Mouse (Mus musculus): Measurements from ENCODE around the gene Sptbn2. TPM values are rescaled to one million over a fixed set of nuclear protein-coding genes. Genes with fewer than 3 reads are reported as not detected.

The Sptbn2 gene
- polyA plus RNA-seq, 1 experiment from 2014 or later = 2.6 TPM

DNA sequence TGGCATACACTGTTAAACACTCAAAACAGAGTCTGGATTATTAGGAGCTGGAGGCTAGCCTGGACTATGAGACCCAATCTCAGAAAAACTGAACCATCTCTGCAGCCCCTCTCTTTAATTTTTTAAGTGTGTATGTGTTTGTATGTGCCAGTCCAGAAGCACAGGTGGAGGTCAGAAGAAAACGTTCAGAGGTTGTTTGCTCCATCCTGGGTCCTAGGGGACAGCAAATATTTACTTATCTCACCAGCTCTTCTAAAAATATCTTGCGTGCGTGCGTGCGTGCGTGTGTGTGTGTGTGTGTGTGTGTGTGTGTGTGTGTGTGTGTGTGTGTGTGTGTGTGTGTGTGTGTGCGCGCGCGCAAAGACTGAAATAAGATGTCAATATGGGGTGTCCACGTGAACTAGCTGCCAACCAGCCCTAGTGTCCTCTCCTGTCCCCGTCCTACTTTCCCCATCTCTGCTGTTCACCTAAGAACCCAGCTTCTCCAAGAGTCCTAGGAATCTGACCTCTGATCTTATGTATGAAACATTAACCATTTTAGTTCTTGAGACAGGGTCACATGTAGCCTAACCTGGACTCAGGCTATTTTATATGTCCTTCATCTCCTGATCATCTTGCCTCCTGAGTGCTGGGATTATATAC lies 56.7 kb downstream of the Sptbn2 start:
- H3K36me3 ChIP-seq = peaks cover 96% of the 10 kb centered on the region
- H3K27me3 ChIP-seq = no peaks in the 10 kb centered on the region
- no peak overlapping the region for H3K27ac ChIP-seq
- WGBS = 92% methylated on average over 12 of the region's 12 CpGs
- no peaks in the 10 kb centered on the region for H3K4me1 ChIP-seq (replicated peaks)
- no peaks in the 10 kb centered on the region for H3K9me3 ChIP-seq
- H3K4me3 ChIP-seq (replicated peaks) = no peak overlapping the region
- no peak overlapping the region for H3K9ac ChIP-seq (replicated peaks)
- ATAC-seq (ENCODE audit: insufficient number of reproducible peaks, insufficient read depth, low FRiP score, low TSS enrichment, low read depth) = no peak
- no peak overlapping the region for H3K4me2 ChIP-seq

DNA sequence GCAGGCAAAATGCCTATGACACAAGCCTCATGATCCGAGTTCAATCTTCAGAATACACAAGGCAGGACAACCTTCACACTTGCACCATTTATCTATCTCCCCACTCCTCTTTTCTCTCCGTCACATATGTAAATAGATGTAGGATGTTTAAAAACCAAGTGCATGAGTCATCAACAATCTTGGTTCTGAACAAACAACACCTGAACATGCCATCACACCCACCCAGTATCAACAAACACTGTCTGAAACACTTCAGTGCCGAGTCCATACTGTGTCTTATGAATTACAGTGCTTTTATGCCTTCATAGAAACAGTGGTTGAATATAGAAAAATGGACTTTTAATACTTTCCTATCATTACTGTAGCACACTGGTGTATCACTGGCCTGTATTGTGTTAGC lies 61.8 kb downstream of the Sptbn2 start:
- Histone ChIP-seq H3K9ac (replicated peaks) (no peak overlapping the region), H3K4me1 (replicated peaks) (no peaks in the 10 kb centered on the region), H3K27me3 (no peaks in the 10 kb centered on the region), H3K4me2 (no peak overlapping the region), H3K9me3 (no peaks in the 10 kb centered on the region), H3K36me3 (peaks cover 96% of the 10 kb centered on the region), H3K4me3 (replicated peaks) (no peak overlapping the region), H3K27ac (no peak overlapping the region)
- no peak for ATAC-seq (ENCODE audit: insufficient number of reproducible peaks, insufficient read depth, low FRiP score, low TSS enrichment, low read depth)
- 94% methylated on average over 3 of the region's 3 CpGs for WGBS

- H3K9ac ChIP-seq (replicated peaks) = no peak overlapping the region
- peaks cover 93% of the 10 kb centered on the region for H3K36me3 ChIP-seq
- no peak overlapping the region for H3K27ac ChIP-seq
- no peak overlapping the region for H3K4me2 ChIP-seq
- WGBS = 95% methylated on average over 2 of the region's 2 CpGs
- no peaks in the 10 kb centered on the region for H3K27me3 ChIP-seq
- H3K4me1 ChIP-seq (replicated peaks) = peaks cover 10% of the 10 kb centered on the region; the same call in 1 of the 2 replicates
- H3K4me3 ChIP-seq (replicated peaks) = no peak overlapping the region
- no peak for ATAC-seq (ENCODE audit: insufficient number of reproducible peaks, insufficient read depth, low FRiP score, low TSS enrichment, low read depth)
- no peaks in the 10 kb centered on the region for H3K9me3 ChIP-seq
Measured at GRCm38 (mm10) chr19:4782891-4783290, 71.9 kb downstream of the Sptbn2 start.

DNA sequence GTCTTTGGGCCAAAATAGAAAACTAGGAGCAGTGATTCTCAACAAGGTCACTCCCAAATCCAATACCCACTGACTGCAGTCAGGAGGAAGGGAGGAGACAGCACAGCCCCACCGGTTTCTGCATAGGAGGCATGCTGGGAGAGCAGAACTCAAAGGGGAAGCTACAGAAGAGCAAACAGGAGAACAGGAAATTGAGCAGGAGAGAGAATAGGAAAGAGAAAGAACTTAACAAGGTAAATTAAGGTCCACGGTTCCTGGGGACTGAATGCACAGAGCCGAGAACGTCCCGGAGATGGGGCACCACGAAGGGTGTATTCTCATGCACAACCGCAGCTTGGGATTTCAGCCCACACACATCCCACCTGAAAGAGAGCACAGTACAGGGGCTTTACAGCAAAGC lies 74.2 kb downstream of the Sptbn2 start:
- Histone ChIP-seq H3K36me3 (peaks cover 95% of the 10 kb centered on the region), H3K4me3 (replicated peaks) (no peak overlapping the region), H3K27ac (no peak overlapping the region), H3K4me2 (no peak overlapping the region), H3K9ac (replicated peaks) (no peak overlapping the region), H3K4me1 (replicated peaks) (peaks cover 13% of the 10 kb centered on the region), H3K27me3 (no peaks in the 10 kb centered on the region), H3K9me3 (no peaks in the 10 kb centered on the region)
- no peak for ATAC-seq (ENCODE audit: insufficient number of reproducible peaks, insufficient read depth, low FRiP score, low TSS enrichment, low read depth)
- WGBS = 93% methylated on average over 7 of the region's 7 CpGs

- WGBS = 97% methylated on average over 2 of the region's 2 CpGs
- H3K4me1 ChIP-seq (replicated peaks) = peaks cover 24% of the 10 kb centered on the region
- ATAC-seq (ENCODE audit: insufficient number of reproducible peaks, insufficient read depth, low FRiP score, low TSS enrichment, low read depth) = no peak
- H3K4me3 ChIP-seq (replicated peaks) = no peak overlapping the region
- H3K27me3 ChIP-seq = no peaks in the 10 kb centered on the region
- no peak overlapping the region for H3K4me2 ChIP-seq
- peaks cover 96% of the 10 kb centered on the region for H3K36me3 ChIP-seq
- H3K9ac ChIP-seq (replicated peaks) = no peak overlapping the region
- H3K9me3 ChIP-seq = no peaks in the 10 kb centered on the region
- H3K27ac ChIP-seq = no peak overlapping the region
Measured at GRCm38 (mm10) chr19:4786313-4786712, 75.3 kb downstream of the Sptbn2 start.

DNA sequence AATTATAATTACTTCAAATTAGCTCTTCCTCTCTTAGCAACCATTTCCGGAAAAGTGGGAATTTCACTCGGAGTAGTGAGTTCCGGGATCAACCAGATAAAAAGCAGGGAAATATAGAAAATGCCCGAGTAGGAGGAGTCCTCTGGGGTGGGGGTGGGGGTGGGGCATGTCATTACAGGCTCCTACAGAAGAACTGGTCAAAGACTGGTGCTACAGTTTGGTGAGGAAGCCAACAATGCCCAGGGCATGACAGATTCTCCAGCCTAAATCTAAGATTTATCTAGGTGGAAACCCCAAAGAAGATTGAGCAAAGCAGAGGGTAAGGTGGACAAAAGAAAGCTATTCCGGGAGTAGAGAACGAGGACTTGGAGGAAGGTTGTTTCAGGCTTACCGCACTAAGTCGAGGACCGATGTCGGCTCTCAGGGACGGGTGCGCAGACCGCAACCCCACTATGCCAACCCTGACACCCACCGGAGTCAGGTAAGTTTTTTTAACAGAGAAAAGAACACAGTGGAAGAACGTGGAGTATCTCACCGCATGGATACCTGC lies 82.4 kb downstream of the Sptbn2 start:
- Histone ChIP-seq H3K4me3 (replicated peaks) (peak overlapping the region; percentile 71), H3K9me3 (no peaks in the 10 kb centered on the region), H3K9ac (replicated peaks) (peak overlapping the region; percentile 81), H3K27ac (peak overlapping the region; percentile 78; the same call in 1 of the 2 replicates), H3K4me1 (replicated peaks) (peaks cover 35% of the 10 kb centered on the region), H3K36me3 (peaks cover 56% of the 10 kb centered on the region), H3K27me3 (no peaks in the 10 kb centered on the region), H3K4me2 (peak overlapping the region; percentile 78)
- WGBS = 3% methylated on average over 16 of the region's 16 CpGs
- no peak for ATAC-seq (ENCODE audit: insufficient number of reproducible peaks, insufficient read depth, low FRiP score, low TSS enrichment, low read depth)

GRCm38 (mm10) chr19:4793831-4794422 lies 83.0 kb downstream of the Sptbn2 start, which contains the start of gene Rbm4:
Gene Rbm4 (minus strand): TSS chr19:4793901.
- peak; percentile 98 for ATAC-seq (ENCODE audit: insufficient number of reproducible peaks, insufficient read depth, low FRiP score, low TSS enrichment, low read depth)
- Histone ChIP-seq H3K4me3 (replicated peaks) (peak within 1 kb of the TSS; percentile 71), H3K27me3 (no peaks in the 10 kb centered on the region), H3K4me1 (replicated peaks) (peaks cover 35% of the 10 kb centered on the region), H3K9me3 (no peaks in the 10 kb centered on the region), H3K9ac (replicated peaks) (peak within 1 kb of the TSS; percentile 81), H3K36me3 (peaks cover 56% of the 10 kb centered on the region), H3K27ac (peak within 1 kb of the TSS; percentile 78; the same call in 1 of the 2 replicates), H3K4me2 (peak within 1 kb of the TSS; percentile 78)
- 0% methylated on average over 31 of the region's 31 CpGs for WGBS

- H3K36me3 ChIP-seq = peaks cover 57% of the 10 kb centered on the region
Measured at GRCm38 (mm10) chr19:4795929-4796328, 85.0 kb downstream of the Sptbn2 start.

GRCm38 (mm10) chr19:4797846-4798245 lies 86.9 kb downstream of the Sptbn2 start:
- H3K4me1 ChIP-seq (replicated peaks) = peaks cover 12% of the 10 kb centered on the region
- H3K4me3 ChIP-seq (replicated peaks) = no peak overlapping the region
- peaks cover 63% of the 10 kb centered on the region for H3K36me3 ChIP-seq
- no peak for ATAC-seq (ENCODE audit: insufficient number of reproducible peaks, insufficient read depth, low FRiP score, low TSS enrichment, low read depth)
- no peak overlapping the region for H3K4me2 ChIP-seq
- no peak overlapping the region for H3K9ac ChIP-seq (replicated peaks)
- no peak overlapping the region for H3K27ac ChIP-seq
- no peaks in the 10 kb centered on the region for H3K27me3 ChIP-seq
- 88% methylated on average over 2 of the region's 2 CpGs for WGBS
- H3K9me3 ChIP-seq = no peaks in the 10 kb centered on the region

More at GRCm38 (mm10) chr19:4795929-4796328, 85.0 kb downstream of the Sptbn2 start:
- Histone ChIP-seq H3K27me3 (no peaks in the 10 kb centered on the region), H3K27ac (no peak overlapping the region), H3K9me3 (no peaks in the 10 kb centered on the region), H3K4me3 (replicated peaks) (no peak overlapping the region), H3K9ac (replicated peaks) (no peak overlapping the region), H3K4me1 (replicated peaks) (peaks cover 25% of the 10 kb centered on the region), H3K4me2 (no peak overlapping the region)
- ATAC-seq (ENCODE audit: insufficient number of reproducible peaks, insufficient read depth, low FRiP score, low TSS enrichment, low read depth) = no peak
- 71% methylated on average over 1 of the region's 1 CpGs for WGBS

DNA sequence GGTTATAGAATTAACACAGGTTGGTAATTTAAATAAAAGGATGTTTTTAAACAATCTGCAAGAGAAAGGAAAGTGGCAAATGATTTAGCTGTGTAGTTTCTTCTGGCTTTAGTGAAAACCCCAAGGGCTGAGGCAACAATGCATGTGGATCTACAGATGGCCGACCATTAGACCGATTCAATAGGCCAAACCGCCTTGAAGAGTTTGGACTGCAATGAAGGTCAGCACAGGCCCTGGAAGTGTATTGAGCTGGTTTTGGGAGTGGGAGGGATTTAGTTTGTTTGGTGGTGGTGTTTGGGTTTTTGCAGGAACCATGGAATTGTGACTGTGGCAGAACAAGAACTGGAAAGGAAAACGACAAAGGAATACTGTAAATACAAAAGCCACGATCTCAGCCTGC lies 88.1 kb downstream of the Sptbn2 start:
- Histone ChIP-seq H3K4me1 (replicated peaks) (peaks cover 12% of the 10 kb centered on the region), H3K9me3 (no peaks in the 10 kb centered on the region), H3K9ac (replicated peaks) (no peak overlapping the region), H3K27me3 (no peaks in the 10 kb centered on the region), H3K27ac (no peak overlapping the region), H3K36me3 (peaks cover 76% of the 10 kb centered on the region), H3K4me3 (replicated peaks) (no peak overlapping the region), H3K4me2 (no peak overlapping the region)
- WGBS = 97% methylated on average over 5 of the region's 5 CpGs
- no peak for ATAC-seq (ENCODE audit: insufficient number of reproducible peaks, insufficient read depth, low FRiP score, low TSS enrichment, low read depth)
